Comparison of ENCODE assay signal across 7 mouse cellular contexts in genomic region chr13:48869600-48869949, GRCm38 (mm10). TPM values are rescaled to one million over a fixed set of nuclear protein-coding genes. Genes with fewer than 3 reads are reported as not detected.
DNase-seq lines count a peak whose midpoint lies in the region; ATAC-seq lines count a peak whose summit lies in the region.

No protein-coding gene starts in this region.

- DNase-seq in urinary bladder, postnatal 36 days (ENCODE audit: low spot score in 2 of 2) = peak; percentile 42 to 46
- no peak for DNase-seq in urinary bladder, postnatal 10 days (ENCODE audit: low spot score)
- DNase-seq in forebrain, embryonic 10.5 days (ENCODE audit: extremely low spot score, low spot score) = no peak
- peak; percentile 30 for DNase-seq in limb, embryonic 11.5 days (ENCODE audit: low spot score)
- no peak for DNase-seq in layer of hippocampus, adult 8-10 months (ENCODE audit: low spot score in 2 of 2)
- no peak for DNase-seq in adrenal gland, postnatal 4 days (ENCODE audit: low spot score in 2 of 2)

- peak overlapping the region; percentile 77 for H3K4me2 ChIP-seq in limb, embryonic 11.5 days (ENCODE audit: low read depth, severe bottlenecking)
- peak overlapping the region; percentile 77 for H3K4me2 ChIP-seq in neural tube, embryonic 13.5 days

- WGBS in forebrain, embryonic 10.5 days = 17% methylated on average over 5 of the region's 5 CpGs
- WGBS in limb, embryonic 11.5 days = 11% methylated on average over 5 of the region's 5 CpGs
- WGBS in neural tube, embryonic 13.5 days = 15% methylated on average over 5 of the region's 5 CpGs

- H3K36me3 ChIP-seq in forebrain, embryonic 10.5 days (replicated peaks) = peaks cover 9% of the 10 kb centered on the region
- H3K36me3 ChIP-seq in limb, embryonic 11.5 days (ENCODE audit: control insufficient read depth, insufficient read depth, low read length) = no peaks in the 10 kb centered on the region
- no peaks in the 10 kb centered on the region for H3K36me3 ChIP-seq in neural tube, embryonic 13.5 days

- H3K9me3 ChIP-seq in forebrain, embryonic 10.5 days = no peaks in the 10 kb centered on the region
- no peaks in the 10 kb centered on the region for H3K9me3 ChIP-seq in limb, embryonic 11.5 days (ENCODE audit: control insufficient read depth, low read length)
- no peaks in the 10 kb centered on the region for H3K9me3 ChIP-seq in neural tube, embryonic 13.5 days

- peaks cover 59% of the 10 kb centered on the region for H3K4me1 ChIP-seq in forebrain, embryonic 10.5 days
- H3K4me1 ChIP-seq in limb, embryonic 11.5 days (ENCODE audit: control insufficient read depth, insufficient read depth, low read length) = peaks cover 19% of the 10 kb centered on the region
- peaks cover 58% of the 10 kb centered on the region for H3K4me1 ChIP-seq in neural tube, embryonic 13.5 days (replicated peaks)

- no peak for ATAC-seq in limb, embryonic 11.5 days (ENCODE audit: insufficient number of reproducible peaks, low FRiP score, low TSS enrichment, low read depth)
- ATAC-seq in neural tube, embryonic 13.5 days (ENCODE audit: low read depth) = no peak

- peak overlapping the region; percentile 93 for H3K4me3 ChIP-seq in forebrain, embryonic 10.5 days
- peak overlapping the region; percentile 52 for H3K4me3 ChIP-seq in limb, embryonic 11.5 days (ENCODE audit: low read depth, low read length)
- peak overlapping the region; percentile 96 for H3K4me3 ChIP-seq in neural tube, embryonic 13.5 days

- H3K27me3 ChIP-seq in forebrain, embryonic 10.5 days (ENCODE audit: poor library complexity, severe bottlenecking) = no peaks in the 10 kb centered on the region
- no peaks in the 10 kb centered on the region for H3K27me3 ChIP-seq in limb, embryonic 11.5 days (ENCODE audit: control insufficient read depth, insufficient read depth, low read length)
- no peaks in the 10 kb centered on the region for H3K27me3 ChIP-seq in neural tube, embryonic 13.5 days

- H3K27ac ChIP-seq in forebrain, embryonic 10.5 days = peak overlapping the region; percentile 99
- H3K27ac ChIP-seq in limb, embryonic 11.5 days (replicated peaks; ENCODE audit: low read depth, low read length) = peak overlapping the region; percentile 87; the same call in 1 of the 2 replicates
- peak overlapping the region; percentile 85 for H3K27ac ChIP-seq in neural tube, embryonic 13.5 days (replicated peaks)

- peak overlapping the region; percentile 99 for H3K9ac ChIP-seq in limb, embryonic 11.5 days (ENCODE audit: low read length)
- H3K9ac ChIP-seq in neural tube, embryonic 13.5 days = peak overlapping the region; percentile 99

RNA-seq across cellular contexts. Expression of gene Phf2, which starts 1.3 kb away (rescaled TPM):
- polyA plus RNA-seq in forebrain, embryonic 10.5 days (2016; fragmentation: Nextera tagmentation; extraction: Ambion mirVana) = 7.7 TPM in 2 replicates
- 10.3 and 11.6 TPM in 2 replicates for polyA plus RNA-seq in limb, embryonic 11.5 days (2014; fragmentation: Nextera tagmentation; extraction: Ambion mirVana)
- 9.6 and 9.7 TPM in 2 replicates for polyA plus RNA-seq in neural tube, embryonic 13.5 days (2015; fragmentation: Nextera tagmentation; extraction: Ambion mirVana)
- 10 to 100 TPM; 35.5 to 40.5 (median 37.5) TPM for total RNA-seq in layer of hippocampus, adult 8-10 months (2022)
- 10 to 100 TPM; 44.6 to 45.7 TPM for total RNA-seq in adrenal gland, postnatal 4 days (2021)

Comparison
In these comparisons a context has a peak if more than half of its experiments do, and no peak if none do; other contexts are left out.
1. DNase-seq: peak in urinary bladder, postnatal 36 days (2 of 2) and limb, embryonic 11.5 days (single experiment); none in urinary bladder, postnatal 10 days (single experiment), forebrain, embryonic 10.5 days (single experiment), layer of hippocampus, adult 8-10 months (0 of 2) and adrenal gland, postnatal 4 days (0 of 2).
2. Peak in every context shown above with its lines, with median percentiles within 50 percentile points of each other: H3K27ac ChIP-seq and H3K4me3 ChIP-seq.